Mouse (Mus musculus): ENCODE measurements around the gene C1qa.

GRCm38 (mm10) chr4:136875012-136875411, 23.6 kb downstream of the C1qa start:
- TF ChIP-seq MYC (IDR thresholded peaks at IDR 0.05; ENCODE audit: low read depth, low read length) (no peak), ZKSCAN1 (IDR thresholded peaks at IDR 0.05; ENCODE audit: low read depth, low read length) (no peak), POLR2AphosphoS2 (IDR thresholded peaks at IDR 0.05; ENCODE audit: low read length) (no peak), POLR2A (IDR thresholded peaks at IDR 0.05; ENCODE audit: control insufficient read depth in 1 of 2, insufficient read depth in 1 of 2, low read depth in 1 of 2, low read length in 2 of 2, poor library complexity in 1 of 2) (no peak), CTCF (IDR thresholded peaks at IDR 0.05 in 2 of 3, conservative IDR thresholded peaks at IDR 0.05 in 1 of 3; ENCODE audit: control insufficient read depth in 1 of 3, insufficient read depth in 1 of 3, low read depth in 2 of 3, low read length in 3 of 3, poor library complexity in 1 of 3, severe bottlenecking in 1 of 3) (no peak), ZNF384 (IDR thresholded peaks at IDR 0.05; ENCODE audit: low read depth, low read length) (no peak)

All from MEL (cell line).